Mouse (Mus musculus) midbrain, embryonic 13.5 days (tissue): ENCODE results near the gene Nppc. TPM values are rescaled to one million over a fixed set of nuclear protein-coding genes. Genes with fewer than 3 reads are reported as not detected.

Experiments used
- ATAC-seq: fragments of 200-750 bp; cut with Nextera tagmentation; 2 replicates; pipeline ENCODE4 v1.8.0; 2017; ENCODE audit warnings: mild to moderate bottlenecking, moderate TSS enrichment, moderate library complexity
- H3K27ac ChIP-seq: fragments of 300-500 bp; sonication (generic); 2 replicates; pipeline ENCODE4 v1.5.1; 2015; ENCODE audit warnings: inconsistent platforms, mild to moderate bottlenecking, moderate library complexity
- H3K27me3 ChIP-seq: fragments of 300-500 bp; sonication (generic); 2 replicates; pipeline ENCODE4 v1.6.1; 2015; ENCODE audit warnings: mild to moderate bottlenecking, inconsistent platforms
- H3K36me3 ChIP-seq: fragments of 300-500 bp; sonication (generic); 2 replicates; pipeline ENCODE4 v1.6.1; 2015; ENCODE audit warnings: mild to moderate bottlenecking, inconsistent platforms
- H3K4me1 ChIP-seq: fragments of 300-500 bp; sonication (generic); replicated peaks from 2 replicates; pipeline ENCODE4 v1.6.1; 2015; ENCODE audit warnings: inconsistent platforms
- H3K4me2 ChIP-seq: fragments of 300-500 bp; sonication (generic); replicated peaks from 2 replicates; pipeline ENCODE4 v1.6.1; 2015; ENCODE audit warnings: moderate library complexity, mild to moderate bottlenecking, inconsistent platforms
- H3K4me3 ChIP-seq: fragments of 300-500 bp; sonication (generic); replicated peaks from 2 replicates; pipeline ENCODE4 v1.5.1; 2015; ENCODE audit warnings: mild to moderate bottlenecking, inconsistent platforms
- H3K9ac ChIP-seq: fragments of 300-500 bp; sonication (generic); replicated peaks from 2 replicates; pipeline ENCODE4 v1.6.1; 2015; ENCODE audit warnings: mild to moderate bottlenecking, inconsistent platforms
- H3K9me3 ChIP-seq: fragments of 300-500 bp; sonication (generic); 2 replicates; pipeline ENCODE4 v1.6.1; 2016; ENCODE audit warnings: mild to moderate bottlenecking, inconsistent platforms
- WGBS: fragments of 180-500 bp; shearing (Covaris S2); methylation state at CpG from one replicate; pipeline ENCODE4 v1.1.7; 2015; 5-methylcytosine and 5-hydroxymethylcytosine counted together
- polyA plus RNA-seq: library from polyadenylated mRNA; unstranded; fragments of >200 nt; fragmentation: Nextera tagmentation; extraction: Ambion mirVana; gene quantifications from 2 replicates; pipeline ENCODE4 v1.2.1, GENCODE M21; 2015

Nppc gene
- 1.8 and 2.3 TPM in 2 replicates for polyA plus RNA-seq

GRCm38 (mm10) chr1:86670279-86671038 is at the start of gene Nppc:
Nppc (minus strand) TSS chr1:86670571.
- peaks cover 48% of the 10 kb centered on the region for H3K27me3 ChIP-seq
- H3K9ac ChIP-seq: peak within 1 kb of the TSS; percentile 67
- WGBS: 3% methylated on average over 59 of the region's 59 CpGs
- ATAC-seq: peak; percentile 94
- peak within 1 kb of the TSS; percentile 55 for H3K4me3 ChIP-seq
- H3K4me2 ChIP-seq: peak within 1 kb of the TSS; percentile 98
- peak within 1 kb of the TSS; percentile 48; the same call in 1 of the 2 replicates for H3K27ac ChIP-seq
- H3K9me3 ChIP-seq: no peaks in the 10 kb centered on the region
- peaks cover 8% of the 10 kb centered on the region for H3K4me1 ChIP-seq
- H3K36me3 ChIP-seq: no peaks in the 10 kb centered on the region

- Histone ChIP-seq H3K9ac (no peak overlapping the region), H3K27me3 (no peaks in the 10 kb centered on the region), H3K27ac (no peak overlapping the region), H3K4me2 (no peak overlapping the region), H3K36me3 (no peaks in the 10 kb centered on the region), H3K9me3 (no peaks in the 10 kb centered on the region), H3K4me1 (no peaks in the 10 kb centered on the region), H3K4me3 (no peak overlapping the region)
- ATAC-seq: no peak
- WGBS: 86% methylated on average over 4 of the region's 4 CpGs
Measured at GRCm38 (mm10) chr1:86719391-86719790, 49.0 kb upstream of the Nppc start.

- 97% methylated on average over 1 of the region's 1 CpGs for WGBS
- no peak overlapping the region for H3K4me2 ChIP-seq
- ATAC-seq: no peak
Measured at GRCm38 (mm10) chr1:86718190-86718589, 47.8 kb upstream of the Nppc start.

GRCm38 (mm10) chr1:86713054-86713453 is 42.7 kb upstream of the Nppc start:
- H3K27ac ChIP-seq: no peak overlapping the region
- no peak overlapping the region for H3K9ac ChIP-seq
- H3K36me3 ChIP-seq: no peaks in the 10 kb centered on the region
- no peaks in the 10 kb centered on the region for H3K9me3 ChIP-seq
- H3K4me1 ChIP-seq: no peaks in the 10 kb centered on the region
- WGBS: 97% methylated on average over 4 of the region's 4 CpGs
- ATAC-seq: no peak
- no peak overlapping the region for H3K4me3 ChIP-seq
- no peak overlapping the region for H3K4me2 ChIP-seq
- H3K27me3 ChIP-seq: no peaks in the 10 kb centered on the region

More at GRCm38 (mm10) chr1:86718190-86718589, 47.8 kb upstream of the Nppc start:
- Histone ChIP-seq H3K9ac (no peak overlapping the region), H3K36me3 (no peaks in the 10 kb centered on the region), H3K27me3 (no peaks in the 10 kb centered on the region), H3K9me3 (no peaks in the 10 kb centered on the region), H3K4me3 (no peak overlapping the region), H3K27ac (no peak overlapping the region), H3K4me1 (no peaks in the 10 kb centered on the region)

- 95% methylated on average over 2 of the region's 2 CpGs for WGBS
Measured at GRCm38 (mm10) chr1:86712045-86712444, 41.7 kb upstream of the Nppc start.

GRCm38 (mm10) chr1:86709546-86709945 is 39.2 kb upstream of the Nppc start:
- no peaks in the 10 kb centered on the region for H3K27me3 ChIP-seq
- H3K4me3 ChIP-seq: no peak overlapping the region
- no peak for ATAC-seq
- 83% methylated on average over 4 of the region's 4 CpGs for WGBS
- no peak overlapping the region for H3K9ac ChIP-seq
- no peaks in the 10 kb centered on the region for H3K36me3 ChIP-seq
- H3K4me2 ChIP-seq: no peak overlapping the region
- H3K9me3 ChIP-seq: no peaks in the 10 kb centered on the region
- H3K27ac ChIP-seq: no peak overlapping the region
- H3K4me1 ChIP-seq: peaks cover 14% of the 10 kb centered on the region

More at GRCm38 (mm10) chr1:86712045-86712444, 41.7 kb upstream of the Nppc start:
- H3K9ac ChIP-seq: no peak overlapping the region
- no peaks in the 10 kb centered on the region for H3K36me3 ChIP-seq
- H3K4me3 ChIP-seq: no peak overlapping the region
- no peaks in the 10 kb centered on the region for H3K27me3 ChIP-seq
- ATAC-seq: no peak
- no peaks in the 10 kb centered on the region for H3K4me1 ChIP-seq
- no peaks in the 10 kb centered on the region for H3K9me3 ChIP-seq
- no peak overlapping the region for H3K27ac ChIP-seq
- H3K4me2 ChIP-seq: no peak overlapping the region

GRCm38 (mm10) chr1:86705461-86705860 is 35.1 kb upstream of the Nppc start:
- Histone ChIP-seq H3K27ac (no peak overlapping the region), H3K9ac (no peak overlapping the region), H3K4me2 (peak overlapping the region; percentile 15; the same call in 1 of the 2 replicates), H3K27me3 (no peaks in the 10 kb centered on the region), H3K9me3 (no peaks in the 10 kb centered on the region), H3K4me3 (no peak overlapping the region), H3K36me3 (no peaks in the 10 kb centered on the region), H3K4me1 (peaks cover 25% of the 10 kb centered on the region)
- ATAC-seq: no peak
- 87% methylated on average over 3 of the region's 3 CpGs for WGBS

- peak overlapping the region; percentile 68 for H3K4me2 ChIP-seq
- WGBS: under 1% methylated on average over 26 of the region's 27 CpGs
- peak overlapping the region; percentile 90 for H3K27ac ChIP-seq
- peak overlapping the region; percentile 90 for H3K4me3 ChIP-seq
- no peak for ATAC-seq
- H3K27me3 ChIP-seq: no peaks in the 10 kb centered on the region
- H3K9ac ChIP-seq: peak overlapping the region; percentile 92
- no peaks in the 10 kb centered on the region for H3K36me3 ChIP-seq
- H3K4me1 ChIP-seq: peaks cover 25% of the 10 kb centered on the region
- H3K9me3 ChIP-seq: no peaks in the 10 kb centered on the region
Measured at GRCm38 (mm10) chr1:86703965-86704326, 33.6 kb upstream of the Nppc start.

GRCm38 (mm10) chr1:86703300-86703964 is 33.1 kb upstream of the Nppc start, which contains the start of gene Dis3l2:
Dis3l2 (plus strand) TSS chr1:86703808.
- no peaks in the 10 kb centered on the region for H3K27me3 ChIP-seq
- H3K9me3 ChIP-seq: no peaks in the 10 kb centered on the region
- WGBS: 3% methylated on average over 42 of the region's 54 CpGs
- peak within 1 kb of the TSS; percentile 90 for H3K27ac ChIP-seq
- H3K4me3 ChIP-seq: peak within 1 kb of the TSS; percentile 90
- peak; percentile 98 for ATAC-seq
- peaks cover 25% of the 10 kb centered on the region for H3K4me1 ChIP-seq
- no peaks in the 10 kb centered on the region for H3K36me3 ChIP-seq
- peak within 1 kb of the TSS; percentile 92 for H3K9ac ChIP-seq
- H3K4me2 ChIP-seq: peak within 1 kb of the TSS; percentile 68

- no peak for ATAC-seq
- no peak overlapping the region for H3K4me3 ChIP-seq
- H3K36me3 ChIP-seq: no peaks in the 10 kb centered on the region
- no peak overlapping the region for H3K9ac ChIP-seq
- H3K4me1 ChIP-seq: peaks cover 19% of the 10 kb centered on the region
- no peaks in the 10 kb centered on the region for H3K9me3 ChIP-seq
- 78% methylated on average over 7 of the region's 7 CpGs for WGBS
- H3K27ac ChIP-seq: no peak overlapping the region
- no peak overlapping the region for H3K4me2 ChIP-seq
- no peaks in the 10 kb centered on the region for H3K27me3 ChIP-seq
Measured at GRCm38 (mm10) chr1:86700367-86700766, 30.0 kb upstream of the Nppc start.

- Histone ChIP-seq H3K4me3 (no peak overlapping the region), H3K4me1 (peaks cover 11% of the 10 kb centered on the region), H3K4me2 (no peak overlapping the region), H3K36me3 (no peaks in the 10 kb centered on the region), H3K27ac (no peak overlapping the region), H3K9ac (no peak overlapping the region), H3K9me3 (no peaks in the 10 kb centered on the region), H3K27me3 (no peaks in the 10 kb centered on the region)
- 70% methylated on average over 11 of the region's 11 CpGs for WGBS
- no peak for ATAC-seq
Measured at GRCm38 (mm10) chr1:86699346-86700136, 29.2 kb upstream of the Nppc start.

- Histone ChIP-seq H3K9ac (no peak overlapping the region), H3K9me3 (no peaks in the 10 kb centered on the region), H3K4me2 (no peak overlapping the region), H3K27ac (no peak overlapping the region), H3K4me1 (peaks cover 8% of the 10 kb centered on the region; the same call in 1 of the 2 replicates), H3K4me3 (no peak overlapping the region), H3K27me3 (no peaks in the 10 kb centered on the region), H3K36me3 (no peaks in the 10 kb centered on the region)
- no peak for ATAC-seq
- WGBS: 30% methylated on average over 2 of the region's 2 CpGs
Measured at GRCm38 (mm10) chr1:86698721-86699120, 28.4 kb upstream of the Nppc start.
